Mouse (Mus musculus): ENCODE measurements around the gene Gdf5. TPM values are rescaled to one million over a fixed set of nuclear protein-coding genes. Genes with fewer than 3 reads are reported as not detected.

Gene Gdf5
- polyA plus RNA-seq, 1 experiment from 2014 or later, result 0.33 TPM

DNA sequence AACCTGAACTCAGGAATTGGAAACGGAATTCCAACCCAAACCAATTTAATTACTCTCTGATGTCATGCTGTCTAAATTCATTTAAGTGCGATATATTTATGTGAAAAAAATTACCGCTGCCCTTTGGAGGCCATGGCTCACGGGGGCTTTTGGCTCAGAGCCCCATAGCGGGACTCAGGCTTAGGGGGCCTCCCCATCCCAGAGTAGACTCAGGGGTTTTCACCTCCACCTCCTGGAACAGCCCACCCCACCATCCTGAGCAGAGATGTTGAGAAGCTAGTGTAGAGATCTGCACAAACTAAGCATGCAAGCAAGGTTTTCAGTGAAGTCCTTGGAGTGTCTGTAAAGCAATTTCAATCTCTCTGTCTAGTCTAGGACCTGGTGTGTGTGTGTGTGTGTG is 413 bp upstream of the Gdf5 start:
- no peak overlapping the region for H3K27ac ChIP-seq (ENCODE audit: low read length)
- H3K36me3 ChIP-seq (ENCODE audit: control insufficient read depth, insufficient read depth, low read length), result no peaks in the 10 kb centered on the region
- no peak overlapping the region for H3K4me3 ChIP-seq (ENCODE audit: low read length)
- no peak overlapping the region for H3K4me2 ChIP-seq (ENCODE audit: low read depth, low read length)
- no peak overlapping the region for H3K9ac ChIP-seq (ENCODE audit: low read length)
- H3K9me3 ChIP-seq (ENCODE audit: control insufficient read depth, low read length), result no peaks in the 10 kb centered on the region
- ATAC-seq (ENCODE audit: low read depth), result no peak
- H3K27me3 ChIP-seq (ENCODE audit: control insufficient read depth, insufficient read depth, low read depth, low read length), result peaks cover 7% of the 10 kb centered on the region
- H3K4me1 ChIP-seq (replicated peaks; ENCODE audit: control insufficient read depth, insufficient read depth, low read length), result peaks cover 17% of the 10 kb centered on the region
- 53% methylated on average over 5 of the region's 5 CpGs for WGBS

DNA sequence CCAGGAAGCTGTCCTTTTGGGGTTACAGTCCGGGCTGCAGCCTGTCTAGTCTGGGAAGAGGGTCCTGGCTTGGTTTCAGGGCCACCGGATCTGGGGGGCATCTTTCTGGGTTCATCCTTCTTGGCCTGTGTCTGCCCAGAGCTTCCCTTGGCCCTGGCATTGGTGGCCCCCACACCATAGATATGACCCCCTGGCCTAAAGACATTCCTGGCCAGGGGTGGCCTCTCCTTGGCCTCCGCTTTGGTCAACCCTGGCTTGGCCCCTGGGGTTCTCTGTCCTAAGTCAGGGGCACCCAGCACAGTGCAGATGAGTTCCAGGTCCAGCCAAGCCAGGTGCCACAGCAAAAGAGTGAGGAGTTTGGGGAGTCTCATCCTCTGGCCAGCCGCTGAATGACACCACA is 482 bp downstream of the Gdf5 start:
- Histone ChIP-seq H3K4me1 (replicated peaks; ENCODE audit: control insufficient read depth, insufficient read depth, low read length) (peaks cover 17% of the 10 kb centered on the region), H3K27ac (ENCODE audit: low read length) (no peak overlapping the region), H3K4me2 (ENCODE audit: low read depth, low read length) (peak overlapping the region; percentile 13; the same call in 1 of the 2 replicates), H3K4me3 (ENCODE audit: low read length) (no peak overlapping the region), H3K9me3 (ENCODE audit: control insufficient read depth, low read length) (no peaks in the 10 kb centered on the region), H3K36me3 (ENCODE audit: control insufficient read depth, insufficient read depth, low read length) (no peaks in the 10 kb centered on the region), H3K9ac (ENCODE audit: low read length) (no peak overlapping the region), H3K27me3 (ENCODE audit: control insufficient read depth, insufficient read depth, low read depth, low read length) (peaks cover 3% of the 10 kb centered on the region; the same call in 1 of the 2 replicates)
- ATAC-seq (ENCODE audit: low read depth), result no peak
- WGBS, result 68% methylated on average over 4 of the region's 4 CpGs

DNA sequence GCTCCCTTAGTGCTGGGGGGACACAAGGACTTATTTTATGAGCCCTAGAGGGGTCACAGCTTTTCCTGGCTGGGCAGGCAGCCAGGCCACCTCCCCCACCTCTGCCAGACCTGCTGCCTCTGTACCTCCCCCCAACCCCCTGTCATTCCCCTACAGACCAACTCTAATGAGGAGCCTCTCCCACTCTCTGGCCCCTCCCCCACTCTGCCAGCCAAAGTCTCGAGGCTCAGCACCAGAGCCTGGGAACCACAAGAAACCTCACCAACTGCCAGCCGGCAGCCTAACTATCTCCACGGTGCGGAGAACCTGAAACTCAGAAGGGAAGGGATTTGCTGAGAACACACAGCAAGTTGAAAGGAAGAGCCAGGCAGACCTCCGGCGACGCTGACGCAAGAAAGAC is 1.7 kb downstream of the Gdf5 start:
- Histone ChIP-seq H3K36me3 (ENCODE audit: control insufficient read depth, insufficient read depth, low read length) (no peaks in the 10 kb centered on the region), H3K4me3 (ENCODE audit: low read length) (no peak overlapping the region), H3K4me1 (replicated peaks; ENCODE audit: control insufficient read depth, insufficient read depth, low read length) (peaks cover 17% of the 10 kb centered on the region), H3K4me2 (ENCODE audit: low read depth, low read length) (no peak overlapping the region; the same call in 1 of the 2 replicates), H3K9ac (ENCODE audit: low read length) (peak overlapping the region; percentile 16; the same call in 1 of the 2 replicates), H3K27me3 (ENCODE audit: control insufficient read depth, insufficient read depth, low read depth, low read length) (no peaks in the 10 kb centered on the region; the same call in 1 of the 2 replicates), H3K27ac (ENCODE audit: low read length) (no peak overlapping the region), H3K9me3 (ENCODE audit: control insufficient read depth, low read length) (no peaks in the 10 kb centered on the region)
- ATAC-seq (ENCODE audit: low read depth), result no peak
- WGBS, result 11% methylated on average over 8 of the region's 8 CpGs

DNA sequence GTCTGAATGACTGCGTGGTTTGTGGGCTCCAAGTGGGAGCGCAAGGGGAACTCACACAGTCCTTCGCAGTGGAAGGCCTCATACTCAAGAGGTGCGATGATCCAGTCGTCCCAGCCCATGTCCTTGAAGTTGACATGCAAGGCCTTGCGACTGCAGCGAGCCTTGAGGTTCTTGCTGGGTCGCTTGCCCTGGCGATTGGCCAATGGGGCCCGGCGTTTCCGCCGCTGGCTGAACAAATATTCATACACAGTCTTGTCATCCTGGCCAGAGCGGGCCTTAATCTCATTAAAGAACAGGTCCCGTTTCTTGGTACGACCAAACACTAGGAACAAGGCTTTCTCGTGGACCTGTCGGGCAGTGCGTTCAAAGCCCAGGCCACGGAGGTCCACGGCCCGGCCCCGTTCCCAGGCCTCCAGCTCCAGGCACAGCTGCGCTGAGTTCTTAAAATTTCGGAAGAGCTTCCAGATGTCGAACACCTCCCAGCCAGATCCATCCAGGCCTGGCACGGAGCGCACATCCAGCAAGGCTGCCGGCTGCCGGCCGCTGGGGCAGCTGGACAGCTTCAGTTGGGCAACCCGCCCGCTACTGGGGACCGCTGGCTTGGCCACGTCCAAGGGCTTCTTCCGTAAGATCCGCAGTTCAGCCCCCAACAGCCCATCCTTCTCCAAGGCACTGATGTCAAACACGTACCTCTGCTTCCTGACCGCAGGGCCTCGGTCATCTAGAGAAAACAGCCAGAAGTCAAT is 3.3 kb downstream of the Gdf5 start:
- Histone ChIP-seq H3K4me1 (replicated peaks; ENCODE audit: control insufficient read depth, insufficient read depth, low read length) (peaks cover 11% of the 10 kb centered on the region; the same call in 1 of the 2 replicates), H3K9me3 (ENCODE audit: control insufficient read depth, low read length) (no peaks in the 10 kb centered on the region), H3K9ac (ENCODE audit: low read length) (no peak overlapping the region), H3K4me3 (ENCODE audit: low read length) (no peak overlapping the region), H3K36me3 (ENCODE audit: control insufficient read depth, insufficient read depth, low read length) (no peaks in the 10 kb centered on the region), H3K4me2 (ENCODE audit: low read depth, low read length) (no peak overlapping the region), H3K27ac (ENCODE audit: low read length) (0 out of 2 replicates have a peak overlapping the region, but pooled peaks have one; percentile 10), H3K27me3 (ENCODE audit: control insufficient read depth, insufficient read depth, low read depth, low read length) (no peaks in the 10 kb centered on the region; the same call in 1 of the 2 replicates)
- ATAC-seq (ENCODE audit: low read depth), result peak; percentile 84
- WGBS, result 57% methylated on average over 40 of the region's 40 CpGs

DNA sequence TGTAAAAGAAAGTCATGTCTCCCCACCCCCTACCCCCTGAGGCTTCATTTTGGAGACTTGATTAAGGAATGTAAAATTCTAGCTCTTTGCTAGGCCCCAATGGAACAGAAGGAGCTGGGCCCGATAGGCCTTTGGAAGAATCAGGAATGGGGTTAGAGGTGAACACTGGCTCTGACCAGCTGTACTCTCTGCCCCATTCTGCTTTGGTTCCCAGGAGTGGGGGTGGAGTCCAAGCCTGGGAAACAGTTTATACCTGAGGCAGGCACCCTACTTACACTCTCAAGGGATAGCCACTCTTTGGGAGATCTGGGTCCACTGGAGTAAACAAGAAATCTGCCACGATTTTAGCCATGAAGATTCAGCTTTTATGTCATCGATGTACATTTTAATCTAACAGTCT is 4.5 kb downstream of the Gdf5 start, which contains the start of gene Gm15557:
Gene Gm15557, plus strand, starts transcription at position 48 of the 400 bp plus-strand sequence.
- H3K4me2 ChIP-seq (ENCODE audit: low read depth, low read length), result no peak within 1 kb of the TSS
- H3K4me3 ChIP-seq (ENCODE audit: low read length), result no peak within 1 kb of the TSS
- 91% methylated on average over 3 of the region's 3 CpGs for WGBS
- H3K9me3 ChIP-seq (ENCODE audit: control insufficient read depth, low read length), result no peaks in the 10 kb centered on the region
- no peak within 1 kb of the TSS for H3K27ac ChIP-seq (ENCODE audit: low read length)
- no peak within 1 kb of the TSS for H3K9ac ChIP-seq (ENCODE audit: low read length)
- H3K4me1 ChIP-seq (replicated peaks; ENCODE audit: control insufficient read depth, insufficient read depth, low read length), result peaks cover 11% of the 10 kb centered on the region; the same call in 1 of the 2 replicates
- H3K36me3 ChIP-seq (ENCODE audit: control insufficient read depth, insufficient read depth, low read length), result no peaks in the 10 kb centered on the region
- no peaks in the 10 kb centered on the region; the same call in 1 of the 2 replicates for H3K27me3 ChIP-seq (ENCODE audit: control insufficient read depth, insufficient read depth, low read depth, low read length)
- ATAC-seq (ENCODE audit: low read depth), result no peak

DNA sequence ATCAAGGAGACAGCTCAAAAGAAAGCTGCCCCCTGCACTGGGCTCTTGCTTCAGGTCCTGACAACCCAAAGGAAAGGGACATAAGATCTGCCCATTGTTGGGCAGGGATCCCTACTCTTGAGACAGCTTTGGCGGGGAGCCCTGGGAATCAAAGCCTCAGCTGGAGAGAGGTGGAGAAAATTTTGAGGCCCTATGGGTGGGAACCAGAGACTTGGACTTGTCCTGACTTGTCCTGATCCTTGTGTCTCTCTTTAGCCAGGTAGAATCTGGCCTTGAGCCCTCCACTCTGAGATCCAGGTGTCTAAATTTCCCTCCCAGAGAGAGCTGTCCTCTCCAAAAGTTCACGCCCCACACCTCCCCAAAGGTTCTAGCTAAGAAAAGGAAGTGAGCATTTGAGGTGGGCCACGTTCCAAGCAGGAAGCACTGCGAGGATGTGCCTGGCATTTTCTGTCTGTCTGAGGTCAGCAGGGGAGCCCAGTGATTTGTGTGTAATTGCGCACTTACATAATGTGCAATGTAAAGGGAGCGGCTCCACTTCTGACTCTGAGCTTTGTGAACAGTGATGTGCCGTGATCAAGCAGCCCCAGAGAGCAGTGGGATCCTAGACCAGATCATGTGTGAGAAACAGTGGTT is 5.2 kb downstream of the Gdf5 start:
- H3K9ac ChIP-seq (ENCODE audit: low read length), result no peak overlapping the region
- H3K4me2 ChIP-seq (ENCODE audit: low read depth, low read length), result no peak overlapping the region
- 66% methylated on average over 7 of the region's 7 CpGs for WGBS
- H3K27ac ChIP-seq (ENCODE audit: low read length), result no peak overlapping the region
- H3K4me3 ChIP-seq (ENCODE audit: low read length), result no peak overlapping the region
- H3K4me1 ChIP-seq (replicated peaks; ENCODE audit: control insufficient read depth, insufficient read depth, low read length), result peaks cover 11% of the 10 kb centered on the region; the same call in 1 of the 2 replicates
- no peaks in the 10 kb centered on the region for H3K9me3 ChIP-seq (ENCODE audit: control insufficient read depth, low read length)
- ATAC-seq (ENCODE audit: low read depth), result no peak
- no peaks in the 10 kb centered on the region; the same call in 1 of the 2 replicates for H3K27me3 ChIP-seq (ENCODE audit: control insufficient read depth, insufficient read depth, low read depth, low read length)
- H3K36me3 ChIP-seq (ENCODE audit: control insufficient read depth, insufficient read depth, low read length), result no peaks in the 10 kb centered on the region

DNA sequence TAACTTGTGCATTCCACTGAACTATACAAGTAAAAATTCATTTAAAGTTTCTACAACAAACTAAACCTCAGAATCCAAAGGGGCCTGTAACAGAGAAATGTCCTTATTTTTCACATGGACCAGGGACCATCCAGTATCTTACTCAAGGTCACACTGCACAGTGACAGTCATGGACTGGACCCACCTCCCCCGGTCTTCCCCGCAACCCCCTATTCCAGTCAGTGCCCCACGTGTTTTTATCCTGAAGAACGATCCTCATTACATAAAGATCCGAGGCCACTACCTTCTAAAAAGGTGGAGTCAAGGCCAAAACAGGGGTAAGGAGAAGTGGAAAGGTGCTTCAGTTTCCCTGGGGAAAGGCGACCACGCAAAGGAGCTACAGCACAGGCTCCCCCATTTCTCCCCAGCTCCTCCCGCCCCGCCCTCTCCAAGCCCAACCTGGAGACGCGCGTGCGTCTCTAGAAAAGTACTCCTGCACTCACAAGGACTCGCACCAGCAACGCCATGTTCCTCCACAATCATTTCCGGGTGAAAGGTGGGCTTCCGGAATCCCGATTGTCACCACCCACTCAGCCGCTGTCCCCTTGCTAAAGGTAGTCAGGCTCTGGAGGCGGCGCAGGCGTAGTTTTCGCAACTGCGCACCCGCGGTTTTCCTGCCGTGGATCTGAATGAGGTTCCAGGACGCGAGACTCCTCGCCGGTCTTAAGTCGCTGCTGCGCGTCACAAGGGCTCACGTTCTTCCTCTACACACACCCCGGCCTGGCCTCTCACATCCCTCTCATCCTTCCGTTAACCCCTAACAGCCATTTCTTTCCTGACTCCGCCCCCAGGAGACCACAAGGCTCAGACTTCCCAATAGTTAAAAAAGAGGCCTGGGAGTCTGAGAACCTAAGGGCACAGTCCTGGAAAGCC is 15.4 kb downstream of the Gdf5 start, which contains the start of gene Uqcc1:
Gene Uqcc1, minus strand, starts transcription at position 780 of the 912 bp plus-strand sequence.
- no peaks in the 10 kb centered on the region for H3K36me3 ChIP-seq (ENCODE audit: control insufficient read depth, insufficient read depth, low read length)
- H3K4me3 ChIP-seq (ENCODE audit: low read length), result peak within 1 kb of the TSS; percentile 80
- no peaks in the 10 kb centered on the region for H3K27me3 ChIP-seq (ENCODE audit: control insufficient read depth, insufficient read depth, low read depth, low read length)
- H3K27ac ChIP-seq (ENCODE audit: low read length), result peak within 1 kb of the TSS; percentile 90
- peak within 1 kb of the TSS; percentile 61 for H3K4me2 ChIP-seq (ENCODE audit: low read depth, low read length)
- WGBS, result under 1% methylated on average over 38 of the region's 38 CpGs
- ATAC-seq (ENCODE audit: low read depth), result peak; percentile 98
- peak within 1 kb of the TSS; percentile 75 for H3K9ac ChIP-seq (ENCODE audit: low read length)
- no peaks in the 10 kb centered on the region for H3K9me3 ChIP-seq (ENCODE audit: control insufficient read depth, low read length)
- H3K4me1 ChIP-seq (replicated peaks; ENCODE audit: control insufficient read depth, insufficient read depth, low read length), result peaks cover 7% of the 10 kb centered on the region

DNA sequence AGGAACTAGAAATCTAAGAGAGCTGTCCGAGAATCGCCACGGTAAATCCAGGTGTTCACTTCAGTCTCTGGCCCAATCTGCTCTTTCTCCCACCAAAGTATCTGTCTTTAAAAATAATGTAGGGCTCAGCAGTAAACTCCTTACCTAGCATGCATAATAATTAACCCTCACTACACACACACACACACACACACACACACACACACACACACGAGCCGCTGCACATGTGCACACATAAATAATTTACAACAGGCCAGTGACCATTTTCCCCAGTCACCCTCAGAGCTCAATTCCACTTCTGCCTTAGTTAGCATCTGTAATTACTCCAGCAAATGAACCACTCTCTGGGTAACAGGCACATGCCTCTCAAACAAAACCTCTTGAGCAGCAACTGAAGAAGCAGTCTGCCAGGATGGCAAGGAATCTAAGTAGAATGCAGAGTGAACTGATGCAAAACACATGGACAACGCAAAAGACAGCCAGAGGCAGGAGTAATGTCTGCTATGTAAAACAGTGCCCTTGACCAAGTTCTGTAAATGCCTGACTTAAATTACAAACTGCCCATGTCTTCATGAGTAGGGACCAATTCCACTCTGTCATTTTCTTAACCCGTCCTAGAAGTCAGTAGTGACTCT is 16.3 kb downstream of the Gdf5 start:
- H3K9me3 ChIP-seq (ENCODE audit: control insufficient read depth, low read length), result no peaks in the 10 kb centered on the region
- peaks cover 7% of the 10 kb centered on the region for H3K4me1 ChIP-seq (replicated peaks; ENCODE audit: control insufficient read depth, insufficient read depth, low read length)
- H3K4me3 ChIP-seq (ENCODE audit: low read length), result peak overlapping the region; percentile 80

More for the DNA sequence above, 16.3 kb downstream of the Gdf5 start:
- peak overlapping the region; percentile 61 for H3K4me2 ChIP-seq (ENCODE audit: low read depth, low read length)
- no peaks in the 10 kb centered on the region for H3K36me3 ChIP-seq (ENCODE audit: control insufficient read depth, insufficient read depth, low read length)
- peak overlapping the region; percentile 75 for H3K9ac ChIP-seq (ENCODE audit: low read length)
- 70% methylated on average over 7 of the region's 7 CpGs for WGBS
- H3K27ac ChIP-seq (ENCODE audit: low read length), result no peak overlapping the region
- ATAC-seq (ENCODE audit: low read depth), result no peak
- no peaks in the 10 kb centered on the region for H3K27me3 ChIP-seq (ENCODE audit: control insufficient read depth, insufficient read depth, low read depth, low read length)

Measured in lung, embryonic 16.5 days (tissue).